Mouse (Mus musculus): ENCODE data around the gene Exosc8.

DNA sequence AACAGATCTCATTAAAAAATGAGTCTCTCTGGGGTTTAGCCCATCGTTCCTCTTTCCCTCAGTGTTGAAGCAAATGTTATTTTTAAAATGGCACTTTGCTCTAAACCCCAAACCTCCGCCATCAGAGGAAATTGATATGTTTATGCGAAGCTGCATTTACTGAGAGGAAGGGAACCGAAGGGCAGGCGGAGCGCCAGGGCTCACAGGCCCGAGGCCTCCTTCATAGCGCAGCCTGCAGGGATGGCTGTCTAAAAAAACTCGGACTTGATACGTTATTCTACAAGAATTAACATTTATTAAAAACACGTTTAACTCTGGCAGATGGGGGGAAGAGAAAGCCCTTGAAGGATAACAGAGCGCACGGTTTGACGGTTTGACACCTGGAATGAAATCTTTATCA is 30.8 kb upstream of the Exosc8 start:
- no peak for TF ChIP-seq MAFK (IDR thresholded peaks at IDR 0.05; ENCODE audit: insufficient read depth, low read depth, low read length)
- TF ChIP-seq ZC3H11A (IDR thresholded peaks at IDR 0.05; ENCODE audit: borderline replicate concordance, low read depth, low read length) = no peak
- TF ChIP-seq CHD2 (IDR thresholded peaks at IDR 0.05; ENCODE audit: low read depth, low read length) = no peak
